8 mouse cellular contexts compared by ENCODE assay signal in genomic region chr4:115980676-115981075, GRCm38 (mm10). TPM values are rescaled to one million over a fixed set of nuclear protein-coding genes. Genes with fewer than 3 reads are reported as not detected.
A peak's percentile ranks its signal among the peaks of the same experiment; 100 is the strongest.
DNase-seq lines count a peak whose midpoint lies in the region; ATAC-seq and TF ChIP-seq lines count a peak whose summit lies in the region.

No protein-coding gene starts in this region.

- in situ Hi-C loops in ES-E14 (cut with MboI; ENCODE audit: low sequenced_read_pairs in 2 of 2, unreplicated experiment in 2 of 2): loop anchor here (5.0 to 25.0 kb wide), 4 partner anchors 73 to 246 kb away; partner anchors contain the start of gene Efcab14 (in 2 of the 2)

- no peak overlapping the region for H3K9ac ChIP-seq in ES-E14 (ENCODE audit: insufficient read depth, low read depth, low read length, poor library complexity, severe bottlenecking)
- no peak overlapping the region for H3K9ac ChIP-seq in forebrain, embryonic 16.5 days (replicated peaks; ENCODE audit: low read depth, low read length)
- H3K9ac ChIP-seq in kidney, embryonic 14.5 days (ENCODE audit: low read depth, low read length): no peak overlapping the region
- no peak overlapping the region for H3K9ac ChIP-seq in liver, embryonic 11.5 days (ENCODE audit: low read depth, low read length)

- no peaks in the 10 kb centered on the region for H3K36me3 ChIP-seq in ES-E14 (ENCODE audit: control insufficient read depth, insufficient read depth, low read length, poor library complexity, severe bottlenecking)
- H3K36me3 ChIP-seq in forebrain, embryonic 16.5 days (ENCODE audit: control insufficient read depth, insufficient read depth): no peaks in the 10 kb centered on the region
- H3K36me3 ChIP-seq in kidney, embryonic 14.5 days (ENCODE audit: control insufficient read depth, insufficient read depth, low read length): no peaks in the 10 kb centered on the region
- no peaks in the 10 kb centered on the region for H3K36me3 ChIP-seq in liver, embryonic 11.5 days (ENCODE audit: control insufficient read depth, insufficient read depth, low read length)

- WGBS in forebrain, embryonic 16.5 days: 0% methylated on average over 8 of the region's 8 CpGs
- WGBS in kidney, embryonic 14.5 days: under 1% methylated on average over 7 of the region's 8 CpGs
- 2% methylated on average over 8 of the region's 8 CpGs for WGBS in liver, embryonic 11.5 days

- peak; percentile 47; the same call in 1 of the 2 replicates for ATAC-seq in forebrain, embryonic 16.5 days
- peak; percentile 65; the same call in 1 of the 2 replicates for ATAC-seq in kidney, embryonic 14.5 days (ENCODE audit: low FRiP score, low TSS enrichment)
- no peak for ATAC-seq in liver, embryonic 11.5 days (replicated peaks; ENCODE audit: low FRiP score)

- no peaks in the 10 kb centered on the region for H3K9me3 ChIP-seq in ES-E14 (ENCODE audit: control insufficient read depth, insufficient read depth, low read depth, low read length)
- H3K9me3 ChIP-seq in forebrain, embryonic 16.5 days (ENCODE audit: control insufficient read depth, low read length): no peaks in the 10 kb centered on the region
- no peaks in the 10 kb centered on the region for H3K9me3 ChIP-seq in kidney, embryonic 14.5 days (ENCODE audit: control insufficient read depth, low read length)
- no peaks in the 10 kb centered on the region for H3K9me3 ChIP-seq in liver, embryonic 11.5 days (ENCODE audit: control insufficient read depth, low read length)

- peaks cover 63% of the 10 kb centered on the region for H3K27me3 ChIP-seq in forebrain, embryonic 16.5 days (replicated peaks; ENCODE audit: control insufficient read depth, insufficient read depth, low read length)
- H3K27me3 ChIP-seq in kidney, embryonic 14.5 days (ENCODE audit: control insufficient read depth, insufficient read depth, low read length): peaks cover 67% of the 10 kb centered on the region
- H3K27me3 ChIP-seq in liver, embryonic 11.5 days (replicated peaks; ENCODE audit: control insufficient read depth, insufficient read depth, low read length): peaks cover 57% of the 10 kb centered on the region

- peak; percentile 26 for DNase-seq in 3134 (ENCODE audit: extremely low read depth, insufficient read length, low spot score)
- DNase-seq in ES-E14 (ENCODE audit: low read depth, low spot score): peak; percentile 78
- peak; percentile 36 for DNase-seq in cerebellum, adult 11-12 months
- peak; percentile 63 for DNase-seq in liver, embryonic 11.5 days (ENCODE audit: low spot score)
- peak; percentile 82 for DNase-seq in neural tube, embryonic 10.5 days (ENCODE audit: extremely low spot score, low spot score)
- peak; percentile 49 for DNase-seq in testis, postnatal 14 days (ENCODE audit: low spot score)

- H3K27ac ChIP-seq in ES-E14 (ENCODE audit: insufficient read depth, low read depth, low read length, poor library complexity, severe bottlenecking): no peak overlapping the region
- H3K27ac ChIP-seq in forebrain, embryonic 16.5 days (ENCODE audit: low read length): no peak overlapping the region
- H3K27ac ChIP-seq in kidney, embryonic 14.5 days (ENCODE audit: low read depth, low read length): no peak overlapping the region
- no peak overlapping the region for H3K27ac ChIP-seq in liver, embryonic 11.5 days (ENCODE audit: low read depth, low read length)

- no peak overlapping the region for H3K4me2 ChIP-seq in forebrain, embryonic 16.5 days (ENCODE audit: low read length)
- H3K4me2 ChIP-seq in kidney, embryonic 14.5 days (replicated peaks; ENCODE audit: low read depth, low read length): no peak overlapping the region
- H3K4me2 ChIP-seq in liver, embryonic 11.5 days: no peak overlapping the region

- H3K4me3 ChIP-seq in ES-E14 (ENCODE audit: insufficient read depth in 1 of 2, low read depth in 1 of 2, low read length in 2 of 2, poor library complexity in 1 of 2, severe bottlenecking in 1 of 2): no peak overlapping the region
- no peak overlapping the region for H3K4me3 ChIP-seq in forebrain, embryonic 16.5 days (replicated peaks; ENCODE audit: low read length)
- H3K4me3 ChIP-seq in kidney, embryonic 14.5 days (ENCODE audit: low read length): no peak overlapping the region
- H3K4me3 ChIP-seq in liver, embryonic 11.5 days (ENCODE audit: low read depth, low read length): no peak overlapping the region

- H3K4me1 ChIP-seq in ES-E14 (ENCODE audit: control insufficient read depth in 2 of 2, insufficient read depth in 2 of 2, low read length in 2 of 2, poor library complexity in 1 of 2): peaks cover 5 to 15% of the 10 kb centered on the region in 2 experiments; a peak in 3 of 4 replicates
- peaks cover 11% of the 10 kb centered on the region for H3K4me1 ChIP-seq in forebrain, embryonic 16.5 days (replicated peaks; ENCODE audit: control insufficient read depth, insufficient read depth, low read length)
- H3K4me1 ChIP-seq in kidney, embryonic 14.5 days (ENCODE audit: control insufficient read depth, insufficient read depth, low read length): peaks cover 7% of the 10 kb centered on the region; the same call in 1 of the 2 replicates
- H3K4me1 ChIP-seq in liver, embryonic 11.5 days (replicated peaks; ENCODE audit: control insufficient read depth, insufficient read depth, low read length): 0 out of 2 replicates have a peak, but pooled peaks cover 2% of the 10 kb centered on the region

TF ChIP-seq in ES-E14, 5 proteins besides CTCF, POLR2A, EP300 and RAD21:
- peak; percentile 84; the same call in 1 of the 2 replicates for TF ChIP-seq ZC3H11A (IDR thresholded peaks at IDR 0.05; ENCODE audit: borderline replicate concordance, low read depth, low read length)
- no peak for TF ChIP-seq ZNF384 (IDR thresholded peaks at IDR 0.05; ENCODE audit: low read depth, low read length)

RNA-seq across cellular contexts. Expression of gene Faah, which starts 37.0 kb away (rescaled TPM):
- 5.9 and 15.5 TPM in 2 replicates for total RNA-seq in ES-E14 (2012; rRNA removed)
- 12.7 and 17.1 TPM in 2 replicates for polyA plus RNA-seq in forebrain, embryonic 16.5 days (2015; fragmentation: Nextera tagmentation; extraction: Ambion mirVana)
- 5.2 and 8.7 TPM in 2 replicates for polyA plus RNA-seq in kidney, embryonic 14.5 days (2014; fragmentation: Nextera tagmentation; extraction: Ambion mirVana)
- 3.9 and 4.7 TPM in 2 replicates for polyA plus RNA-seq in liver, embryonic 11.5 days (2014; fragmentation: Nextera tagmentation; extraction: Ambion mirVana)

RNA-seq across cellular contexts. Expression of gene Dmbx1, which starts 41.0 kb away (rescaled TPM):
- 0.11 and 0.18 TPM in 2 replicates for total RNA-seq in ES-E14 (2012; rRNA removed)
- 0.10 TPM in 1 of 2 replicates, not detected in the other for polyA plus RNA-seq in forebrain, embryonic 16.5 days (2015; fragmentation: Nextera tagmentation; extraction: Ambion mirVana)
- polyA plus RNA-seq in kidney, embryonic 14.5 days (2014; fragmentation: Nextera tagmentation; extraction: Ambion mirVana): not detected in 2 replicates
- not detected in 2 replicates for polyA plus RNA-seq in liver, embryonic 11.5 days (2014; fragmentation: Nextera tagmentation; extraction: Ambion mirVana)

Comparison
In these comparisons a context has a peak if more than half of its experiments do, and no peak if none do; other contexts are left out.
1. DNase-seq: peak in every context shown above with its lines; median percentile 82 in neural tube, embryonic 10.5 days; 78 in ES-E14; 63 in liver, embryonic 11.5 days; 49 in testis, postnatal 14 days; 36 in cerebellum, adult 11-12 months; 26 in 3134.